Comparison of ENCODE assay signal across 8 mouse cellular contexts in the genomic region with DNA sequence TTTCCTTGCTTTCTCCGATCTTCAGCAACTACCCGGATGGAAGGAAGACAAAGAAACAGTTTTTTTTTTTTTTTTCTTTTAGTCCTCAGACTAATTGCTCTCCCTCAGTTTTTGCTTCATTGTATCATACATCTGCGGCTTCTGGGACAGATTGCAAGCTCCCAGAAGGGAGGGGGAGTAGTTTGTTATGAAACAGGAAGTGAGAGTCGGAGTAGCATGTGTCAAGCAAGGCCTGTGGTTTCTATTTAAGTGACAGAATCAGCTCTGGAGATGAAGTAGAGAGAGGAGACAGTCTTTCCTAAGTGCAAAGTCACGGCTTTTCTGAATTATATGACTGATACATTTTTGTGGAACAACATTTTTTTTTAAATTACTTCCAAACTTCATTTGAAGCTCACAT.
DNase-seq lines count a peak whose midpoint lies in the region; ATAC-seq lines count a peak whose summit lies in the region.

No protein-coding gene starts in this region.

- WGBS in hindbrain, embryonic 11.5 days = 73% methylated on average over 5 of the region's 5 CpGs
- WGBS in neural tube, embryonic 15.5 days = 77% methylated on average over 5 of the region's 5 CpGs

- ATAC-seq in hematopoietic stem cell, adult 5-6 weeks (replicated peaks in 1 of 2; ENCODE audit: insufficient read depth in 1 of 2, low FRiP score in 2 of 2, low TSS enrichment in 1 of 2, low read depth in 1 of 2, poor library complexity in 2 of 2, severe bottlenecking in 2 of 2) = peak; percentile 65 to 79
- ATAC-seq in hindbrain, embryonic 11.5 days (ENCODE audit: low FRiP score) = no peak
- no peak for ATAC-seq in neural tube, embryonic 15.5 days (ENCODE audit: low FRiP score)

- no peak overlapping the region for H3K9ac ChIP-seq in hindbrain, embryonic 11.5 days (ENCODE audit: low read depth, low read length)
- no peak overlapping the region for H3K9ac ChIP-seq in neural tube, embryonic 15.5 days (replicated peaks)

- no peaks in the 10 kb centered on the region for H3K9me3 ChIP-seq in hindbrain, embryonic 11.5 days (ENCODE audit: control insufficient read depth, low read length)
- no peaks in the 10 kb centered on the region for H3K9me3 ChIP-seq in neural tube, embryonic 15.5 days (replicated peaks)

- H3K27ac ChIP-seq in hindbrain, embryonic 11.5 days (ENCODE audit: low read depth, low read length) = no peak overlapping the region
- H3K27ac ChIP-seq in neural tube, embryonic 15.5 days (replicated peaks) = no peak overlapping the region

- no peak overlapping the region for H3K4me2 ChIP-seq in hindbrain, embryonic 11.5 days (replicated peaks; ENCODE audit: low read depth, low read length)
- H3K4me2 ChIP-seq in neural tube, embryonic 15.5 days = no peak overlapping the region

- peak; percentile 74 for DNase-seq in layer of hippocampus, adult 11-12 months (ENCODE audit: low spot score)
- DNase-seq in layer of hippocampus, postnatal 25 days (ENCODE audit: extremely low spot score in 1 of 2, low spot score in 1 of 2) = no peak
- DNase-seq in Muller cell, postnatal 12 days (ENCODE audit: inconsistent ontology term) = peak; percentile 71
- DNase-seq in right cerebral cortex, postnatal 25 days = peak; percentile 56
- no peak for DNase-seq in hindbrain, embryonic 11.5 days (ENCODE audit: low spot score)
- no peak for DNase-seq in cerebellum, postnatal 4 days (ENCODE audit: low spot score in 2 of 2)

- no peaks in the 10 kb centered on the region for H3K36me3 ChIP-seq in hindbrain, embryonic 11.5 days (ENCODE audit: control insufficient read depth, insufficient read depth, low read length)
- H3K36me3 ChIP-seq in neural tube, embryonic 15.5 days = no peaks in the 10 kb centered on the region

- no peaks in the 10 kb centered on the region for H3K27me3 ChIP-seq in hindbrain, embryonic 11.5 days (ENCODE audit: control insufficient read depth, insufficient read depth, low read length)
- no peaks in the 10 kb centered on the region for H3K27me3 ChIP-seq in neural tube, embryonic 15.5 days (replicated peaks)

- no peaks in the 10 kb centered on the region for H3K4me1 ChIP-seq in hindbrain, embryonic 11.5 days (replicated peaks; ENCODE audit: control insufficient read depth, insufficient read depth, low read length)
- H3K4me1 ChIP-seq in neural tube, embryonic 15.5 days = no peaks in the 10 kb centered on the region

- no peak overlapping the region for H3K4me3 ChIP-seq in hindbrain, embryonic 11.5 days (ENCODE audit: low read depth, low read length)
- H3K4me3 ChIP-seq in neural tube, embryonic 15.5 days (replicated peaks) = no peak overlapping the region

Comparison
In these comparisons a context has a peak if more than half of its experiments do, and no peak if none do; other contexts are left out.
1. DNase-seq: peak in layer of hippocampus, adult 11-12 months (single experiment), Muller cell, postnatal 12 days (single experiment) and right cerebral cortex, postnatal 25 days (single experiment); none in layer of hippocampus, postnatal 25 days (0 of 2), hindbrain, embryonic 11.5 days (single experiment) and cerebellum, postnatal 4 days (0 of 2).
2. ATAC-seq: peak in hematopoietic stem cell, adult 5-6 weeks (2 of 2); none in hindbrain, embryonic 11.5 days (single experiment) and neural tube, embryonic 15.5 days (single experiment).